Comparison of ENCODE assay signal across 21 mouse cellular contexts in the genomic region with DNA sequence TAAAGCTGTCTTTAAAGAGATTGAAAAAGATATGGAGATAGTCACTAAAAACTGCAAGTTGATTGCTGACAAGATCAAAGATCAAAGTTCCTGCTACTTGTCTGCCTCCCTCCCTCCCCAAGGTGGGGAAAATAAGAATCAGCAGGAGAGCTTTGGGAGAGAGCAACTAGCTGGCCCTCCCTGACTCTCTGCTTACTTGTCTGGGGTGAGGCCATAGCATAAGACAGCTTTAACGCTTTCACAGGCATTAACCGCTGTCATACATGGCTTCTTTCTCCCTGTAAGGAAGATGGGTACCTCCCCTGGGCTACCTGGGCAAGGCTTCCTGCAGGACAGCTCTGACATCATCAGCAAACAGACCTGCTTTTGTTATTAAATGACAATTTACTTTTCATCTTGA. TPM values are rescaled to one million over a fixed set of nuclear protein-coding genes. Genes with fewer than 3 reads are reported as not detected.
"Had no signal": no experiment of that assay in that cellular context is flagged by ENCODE, and none has a peak within 500 bp of the region (broad histone marks: within the 10 kb centered on the region; RNA-seq: fewer than 3 reads in every experiment).

No protein-coding gene starts in this region.

- H3K4me3 ChIP-seq: layer of hippocampus, adult 2 months; limb, embryonic 15.5 days; liver, embryonic 12.5 days; lung, embryonic 15.5 days; megakaryocyte, embryonic 14.5 days; midbrain, embryonic 12.5 days; stomach, embryonic 15.5 days had no signal

- H3K27ac ChIP-seq: layer of hippocampus, adult 2 months; limb, embryonic 15.5 days; liver, embryonic 12.5 days; lung, embryonic 15.5 days; macrophage; midbrain, embryonic 12.5 days had no signal

- ATAC-seq: inflammation-experienced regulatory T-cells, adult 6 months; liver, embryonic 12.5 days had no signal

- H3K4me2 ChIP-seq: limb, embryonic 15.5 days; liver, embryonic 12.5 days; lung, embryonic 15.5 days; midbrain, embryonic 12.5 days; stomach, embryonic 15.5 days had no signal

- DNase-seq: kidney, adult 9 months; kidney, postnatal 4 days; left cerebral cortex, postnatal 4 days; lung, postnatal 14 days; right cerebral cortex, postnatal 14 days; thymus, adult 2 months; thymus, postnatal 25 days had no signal

- H3K27me3 ChIP-seq: limb, embryonic 15.5 days; liver, embryonic 12.5 days; lung, embryonic 15.5 days; megakaryocyte, embryonic 14.5 days; midbrain, embryonic 12.5 days; stomach, embryonic 15.5 days had no signal

- H3K4me1 ChIP-seq: liver, embryonic 12.5 days; midbrain, embryonic 12.5 days had no signal

- H3K36me3 ChIP-seq: limb, embryonic 15.5 days; liver, embryonic 12.5 days; lung, embryonic 15.5 days; midbrain, embryonic 12.5 days; stomach, embryonic 15.5 days had no signal

- H3K9me3 ChIP-seq: limb, embryonic 15.5 days; liver, embryonic 12.5 days; lung, embryonic 15.5 days; megakaryocyte, embryonic 14.5 days; midbrain, embryonic 12.5 days; stomach, embryonic 15.5 days had no signal

- H3K9ac ChIP-seq: limb, embryonic 15.5 days; liver, embryonic 12.5 days; lung, embryonic 15.5 days; midbrain, embryonic 12.5 days; stomach, embryonic 15.5 days had no signal

RNA-seq across cellular contexts. Expression of a gene that starts 47.4 kb away (rescaled TPM):
- polyA plus RNA-seq: inflammation-experienced regulatory T-cells, adult 6 months; limb, embryonic 15.5 days; liver, embryonic 12.5 days; liver, embryonic 16.5 days; lung, embryonic 15.5 days; macrophage; midbrain, embryonic 12.5 days; neural tube, embryonic 14.5 days; spleen, adult 2 months; stomach, embryonic 15.5 days; testis, adult 2 months; thymus, adult 2 months; urinary bladder, adult 2 months had no signal
